Mouse (Mus musculus): ENCODE data around the gene Rnpc3. TPM values are rescaled to one million over a fixed set of nuclear protein-coding genes. Genes with fewer than 3 reads are reported as not detected.

Rnpc3 gene
- polyA plus RNA-seq, 1 experiment from 2014 or later = 35.6 TPM

Other genes starting within 250 kb of the Rnpc3 start
- not detected in 2 replicates for gene Amy2a1, start 97.7 kb downstream of the Rnpc3 start, polyA plus RNA-seq (2016; fragmentation: Nextera tagmentation; extraction: Ambion mirVana)
- gene Amy1, start 23.4 kb downstream of the Rnpc3 start, polyA plus RNA-seq (2016; fragmentation: Nextera tagmentation; extraction: Ambion mirVana) = 0.41 and 0.65 TPM in 2 replicates

Measured in hindbrain, embryonic 10.5 days (tissue).